9 mouse cellular contexts compared by ENCODE assay signal in genomic region chr7:40898096-40898710, GRCm38 (mm10). TPM values are rescaled to one million over a fixed set of nuclear protein-coding genes. Genes with fewer than 3 reads are reported as not detected.
DNase-seq lines count a peak whose midpoint lies in the region; ATAC-seq lines count a peak whose summit lies in the region.
"Had no signal": no experiment of that assay in that cellular context is flagged by ENCODE, and none has a peak within 500 bp of the region (broad histone marks: within the 10 kb centered on the region; RNA-seq: fewer than 3 reads in every experiment).

TSS of gene Vstm2b (plus strand) at chr7:40898328.

- peak within 1 kb of the TSS; percentile 74 for H3K9ac ChIP-seq in embryonic facial prominence, embryonic 14.5 days (ENCODE audit: low read depth, low read length)
- H3K9ac ChIP-seq in midbrain, embryonic 13.5 days (replicated peaks): peak within 1 kb of the TSS; percentile 82

- H3K27me3 ChIP-seq in embryonic facial prominence, embryonic 14.5 days (replicated peaks; ENCODE audit: control insufficient read depth, insufficient read depth, low read length): peaks cover 62% of the 10 kb centered on the region
- peaks cover 38% of the 10 kb centered on the region for H3K27me3 ChIP-seq in midbrain, embryonic 13.5 days

- ATAC-seq in embryonic facial prominence, embryonic 14.5 days (ENCODE audit: low read depth): no peak
- peak; percentile 5 for ATAC-seq in midbrain, embryonic 13.5 days
- no peak for ATAC-seq in erythroblast, adult 5-6 weeks (replicated peaks; ENCODE audit: low FRiP score, poor library complexity, severe bottlenecking)

- no peak for DNase-seq in left cerebral cortex, adult 18-20 months (ENCODE audit: low spot score in 2 of 2)
- DNase-seq in left cerebral cortex, adult 11 months (ENCODE audit: low spot score): no peak
- DNase-seq in embryonic facial prominence, embryonic 14.5 days (ENCODE audit: low spot score): no peak
- DNase-seq in layer of hippocampus, postnatal 14 days (ENCODE audit: low spot score in 2 of 2): no peak
- no peak for DNase-seq in urinary bladder, postnatal 25 days (ENCODE audit: low spot score)
- DNase-seq in gastrocnemius, adult 18-20 months (ENCODE audit: low spot score): no peak

- no peak within 1 kb of the TSS for H3K27ac ChIP-seq in embryonic facial prominence, embryonic 14.5 days (replicated peaks; ENCODE audit: low read depth, low read length)
- peak within 1 kb of the TSS; percentile 51 for H3K27ac ChIP-seq in midbrain, embryonic 13.5 days

- peak within 1 kb of the TSS; percentile 58 for H3K4me3 ChIP-seq in embryonic facial prominence, embryonic 14.5 days (ENCODE audit: low read depth, low read length)
- H3K4me3 ChIP-seq in midbrain, embryonic 13.5 days (replicated peaks): peak within 1 kb of the TSS; percentile 72

- WGBS in embryonic facial prominence, embryonic 14.5 days: 2% methylated on average over 20 of the region's 35 CpGs
- under 1% methylated on average over 33 of the region's 35 CpGs for WGBS in midbrain, embryonic 13.5 days

- peak within 1 kb of the TSS; percentile 95 for H3K4me2 ChIP-seq in embryonic facial prominence, embryonic 14.5 days (ENCODE audit: low read depth, low read length)
- H3K4me2 ChIP-seq in midbrain, embryonic 13.5 days (replicated peaks): peak within 1 kb of the TSS; percentile 96

- no peaks in the 10 kb centered on the region for H3K9me3 ChIP-seq in embryonic facial prominence, embryonic 14.5 days (ENCODE audit: control insufficient read depth, low read length)
- no peaks in the 10 kb centered on the region for H3K9me3 ChIP-seq in midbrain, embryonic 13.5 days

- H3K4me1 ChIP-seq in embryonic facial prominence, embryonic 14.5 days (ENCODE audit: control insufficient read depth, insufficient read depth, low read length): no peaks in the 10 kb centered on the region; the same call in 1 of the 2 replicates
- H3K4me1 ChIP-seq in midbrain, embryonic 13.5 days (replicated peaks): peaks cover 43% of the 10 kb centered on the region

- H3K36me3 ChIP-seq in embryonic facial prominence, embryonic 14.5 days (ENCODE audit: control insufficient read depth, insufficient read depth, low read length): no peaks in the 10 kb centered on the region
- no peaks in the 10 kb centered on the region for H3K36me3 ChIP-seq in midbrain, embryonic 13.5 days

RNA-seq across cellular contexts. Expression of gene Vstm2b, which starts in this region (rescaled TPM):
- total RNA-seq in left cerebral cortex, adult 18-20 months (2021): 10 to 100 TPM; 54.8 to 59.9 TPM
- polyA plus RNA-seq in embryonic facial prominence, embryonic 14.5 days (2014; fragmentation: Nextera tagmentation; extraction: Ambion mirVana): 11.6 and 12.8 TPM in 2 replicates
- total RNA-seq in layer of hippocampus, postnatal 14 days (2021): 10 to 100 TPM; 54.5 to 55.0 TPM
- polyA plus RNA-seq in midbrain, embryonic 13.5 days (2015; fragmentation: Nextera tagmentation; extraction: Ambion mirVana): 11.6 and 12.2 TPM in 2 replicates
- total RNA-seq in erythroblast, adult 5-6 weeks (2015; ENCODE audit: low replicate concordance): not detected in 2 replicates
- total RNA-seq in erythroblast, adult 5-6 weeks (2017; ENCODE audit: low replicate concordance): not detected in 2 replicates
- not detected for total RNA-seq in gastrocnemius, adult 18-20 months (2021)
- total RNA-seq: neutrophil, adult 5-6 weeks had no signal

Comparison
In these comparisons a context has a peak if more than half of its experiments do, and no peak if none do; other contexts are left out.
1. RNA of gene Vstm2b (total RNA-seq): 54.8 to 59.9 TPM in left cerebral cortex, adult 18-20 months and 54.5 to 55.0 TPM in layer of hippocampus, postnatal 14 days; not detected in gastrocnemius, adult 18-20 months and not detected in erythroblast, adult 5-6 weeks; every median in the first group is over 10 times any median in the second.